Mouse (Mus musculus): ENCODE data around the gene Oaf. TPM values are rescaled to one million over a fixed set of nuclear protein-coding genes. Genes with fewer than 3 reads are reported as not detected.

Oaf gene
- polyA plus RNA-seq (2012; rRNA removed): 7.1 and 8.9 TPM in 2 replicates

GRCm38 (mm10) chr9:43239712-43240593 lies at the start of gene Oaf:
Gene Oaf, minus strand, starts transcription at chr9:43239911.

GRCm38 (mm10) chr9:43210190-43210682 lies 29.5 kb downstream of the Oaf start, which contains the start of gene Pou2f3:
Gene Pou2f3, minus strand, starts transcription at chr9:43210369.

Other genes with a start within 250 kb of the Oaf start
- gene Arhgef12, start 132.7 kb downstream of the Oaf start, polyA plus RNA-seq (2012; rRNA removed): 53.1 and 54.7 TPM in 2 replicates
- 25.6 and 27.2 TPM in 2 replicates for gene Tmem136, start 123.3 kb downstream of the Oaf start, polyA plus RNA-seq (2012; rRNA removed)
- gene Pou2f3, start 29.5 kb downstream of the Oaf start, polyA plus RNA-seq (2012; rRNA removed): 0.03 and 0.04 TPM in 2 replicates
- 1.2 TPM in 1 of 2 replicates, not detected in the other for gene Trim29, start 70.9 kb upstream of the Oaf start, polyA plus RNA-seq (2012; rRNA removed)

Measured in central nervous system, embryonic 18 days (tissue).